Mouse (Mus musculus) left cerebral cortex, adult 2 months (tissue): ENCODE data around the gene Lamp2. TPM values are rescaled to one million over a fixed set of nuclear protein-coding genes. Genes with fewer than 3 reads are reported as not detected.
A peak's percentile ranks its signal among the peaks of the same experiment; 100 is the strongest.

Experiments used
- DNase-seq, 2 experiments: peaks; one replicate each; pipeline ENCODE4 v3.0.0; 2021 to 2022; ENCODE audit warnings: low spot score in 2 of 2, mixed read lengths in 1 of 2; ENCODE audit errors: extremely low spot score in 1 of 2
- H3K27ac ChIP-seq: fragments of 200-600 bp; 2 replicates; pipeline ENCODE4 v1.8.1; 2022
- H3K4me3 ChIP-seq: fragments of 200-600 bp; 2 replicates; pipeline ENCODE4 v1.8.1; 2022
- CTCF ChIP-seq: fragments of 200-600 bp; IDR thresholded peaks from 2 replicates; pipeline ENCODE4 v1.8.1; 2022; ENCODE audit warnings: antibody characterized with exemption, mild to moderate bottlenecking, moderate library complexity
- intact Hi-C: fragments of 180-260 bp; cut with DNase I; formaldehyde crosslinking; loops from one replicate; pipeline ENCODE4 v1.15.1; 2025
- total RNA-seq, 2 experiments: library from RNA; stranded (reverse); gene quantifications; 2 replicates each; pipeline ENCODE4 v1.2.3; 2021

The Lamp2 gene
- total RNA-seq, 2 experiments from 2014 or later = 66.9 to 75.4 TPM

- DNase-seq = no peak
- intact Hi-C loops = no loop called here
- TF ChIP-seq CTCF = no peak
- H3K27ac ChIP-seq = no peak overlapping the region
- no peak overlapping the region for H3K4me3 ChIP-seq
Measured at GRCm38 (mm10) chrX:38459076-38459475, 2.8 kb upstream of the Lamp2 start.

- H3K4me3 ChIP-seq = peak overlapping the region; percentile 63; the same call in 1 of the 2 replicates
- no peak for TF ChIP-seq CTCF
- H3K27ac ChIP-seq = no peak overlapping the region
- no peak for DNase-seq
- intact Hi-C loops = loop anchor here (1.0 kb wide), 1 partner anchor 17 kb away; no protein-coding TSS in a partner anchor
Measured at GRCm38 (mm10) chrX:38456635-38457006, 367 bp upstream of the Lamp2 start.

- H3K4me3 ChIP-seq = peak overlapping the region; percentile 63
- no peak overlapping the region; the same call in 1 of the 2 replicates for H3K27ac ChIP-seq
- intact Hi-C loops = no loop called here
- no peak for TF ChIP-seq CTCF
- no peak for DNase-seq
Measured at GRCm38 (mm10) chrX:38455474-38455873, 780 bp downstream of the Lamp2 start.

GRCm38 (mm10) chrX:38454900-38455299 is 1.4 kb downstream of the Lamp2 start:
- no peak for TF ChIP-seq CTCF
- Histone ChIP-seq H3K27ac (no peak overlapping the region), H3K4me3 (peak overlapping the region; percentile 63; the same call in 1 of the 2 replicates)
- no peak for DNase-seq
- intact Hi-C loops = no loop called here

GRCm38 (mm10) chrX:38453924-38454323 is 2.3 kb downstream of the Lamp2 start:
- intact Hi-C loops = no loop called here
- Histone ChIP-seq H3K4me3 (no peak overlapping the region), H3K27ac (no peak overlapping the region)
- no peak for DNase-seq
- TF ChIP-seq CTCF = no peak

GRCm38 (mm10) chrX:38450476-38450875 is 5.8 kb downstream of the Lamp2 start:
- intact Hi-C loops = no loop called here
- DNase-seq = no peak
- TF ChIP-seq CTCF = no peak
- H3K4me3 ChIP-seq = no peak overlapping the region
- no peak overlapping the region for H3K27ac ChIP-seq

GRCm38 (mm10) chrX:38445705-38446104 is 10.5 kb downstream of the Lamp2 start:
- no peak for DNase-seq
- H3K4me3 ChIP-seq = no peak overlapping the region
- intact Hi-C loops = no loop called here
- no peak overlapping the region for H3K27ac ChIP-seq
- no peak for TF ChIP-seq CTCF

- intact Hi-C loops = no loop called here
- Histone ChIP-seq H3K4me3 (no peak overlapping the region), H3K27ac (no peak overlapping the region)
- TF ChIP-seq CTCF = no peak
- DNase-seq = no peak
Measured at GRCm38 (mm10) chrX:38442425-38442824, 13.8 kb downstream of the Lamp2 start.

- intact Hi-C loops = loop anchor here (5.0 kb wide), 2 partner anchors 187 to 247 kb away; partner anchors contain the start of gene Tmem255a
- TF ChIP-seq CTCF = no peak
- DNase-seq = no peak
- Histone ChIP-seq H3K27ac (no peak overlapping the region), H3K4me3 (no peak overlapping the region)
Measured at GRCm38 (mm10) chrX:38439629-38440028, 16.6 kb downstream of the Lamp2 start.

- TF ChIP-seq CTCF = peak; percentile 86
- DNase-seq = peak; percentile 72 to 74
Measured at GRCm38 (mm10) chrX:38438147-38438791, 18.0 kb downstream of the Lamp2 start.

GRCm38 (mm10) chrX:38429455-38429854 is 26.8 kb downstream of the Lamp2 start:
- Histone ChIP-seq H3K27ac (no peak overlapping the region), H3K4me3 (no peak overlapping the region)
- no peak for DNase-seq
- intact Hi-C loops = no loop called here
- no peak for TF ChIP-seq CTCF

More at GRCm38 (mm10) chrX:38438147-38438791, 18.0 kb downstream of the Lamp2 start:
- H3K27ac ChIP-seq = no peak overlapping the region
- H3K4me3 ChIP-seq = no peak overlapping the region
- intact Hi-C loops = loop anchor here (5.0 kb wide), 2 partner anchors 186 to 246 kb away; partner anchors contain the start of gene Tmem255a

- no peak for TF ChIP-seq CTCF
Measured at GRCm38 (mm10) chrX:38428818-38429440, 27.3 kb downstream of the Lamp2 start.

More at GRCm38 (mm10) chrX:38428818-38429440, 27.3 kb downstream of the Lamp2 start:
- intact Hi-C loops = no loop called here
- Histone ChIP-seq H3K27ac (no peak overlapping the region), H3K4me3 (no peak overlapping the region)
- no peak for DNase-seq
